Mouse (Mus musculus) c-Kit-positive CD71-negative TER-119-negative erythroid progenitor cells, embryonic 14.5 days (primary cell): ENCODE data around the gene Rpl35a.
"Not testable (repeated sequence)": the region's sequence is repeated elsewhere in the genome, so short reads cannot be mapped to it uniquely, and the experiment has no call there.

Experiments
- DNase-seq: peaks from one replicate; pipeline ENCODE4 v3.0.0-alpha.2; 2013; ENCODE audit warnings: low read depth

Rpl35a gene

DNA sequence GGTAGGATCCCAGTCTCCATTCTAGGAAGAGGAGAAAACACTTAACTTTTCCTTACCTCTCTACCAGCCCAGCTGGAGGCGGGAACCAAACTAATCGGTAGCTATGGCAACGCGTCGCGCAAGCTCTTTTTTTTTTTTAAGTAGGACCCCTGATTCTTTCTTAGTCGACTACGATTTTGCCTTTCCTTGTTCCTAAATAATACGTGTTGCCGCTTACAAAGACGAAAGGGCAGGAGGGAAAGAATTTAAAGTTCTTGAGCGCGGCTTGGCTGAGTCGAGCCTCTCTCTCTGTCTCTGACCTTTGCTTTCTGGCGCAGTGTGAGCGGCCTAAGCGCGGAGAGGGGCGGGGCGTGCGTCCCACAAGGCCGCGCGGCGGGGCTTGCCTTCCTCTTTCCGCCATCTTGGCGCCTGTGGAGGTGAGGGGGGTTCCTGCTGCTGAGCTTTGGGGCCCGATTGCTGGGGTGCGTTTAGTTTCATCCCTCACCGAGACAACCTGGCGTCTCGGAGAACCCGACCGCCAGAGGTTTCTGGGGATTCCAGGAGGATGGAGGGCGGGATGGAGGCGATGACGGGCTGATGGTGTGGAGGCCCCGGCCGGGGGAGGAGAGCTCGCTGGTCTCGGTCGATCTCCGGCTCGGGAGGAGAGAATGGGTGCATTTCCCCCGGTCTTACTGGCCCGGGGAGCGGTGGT is at the start of gene Rpl35a, which contains the start of gene Iqcg:
TSS of gene Rpl35a (plus strand) at position 359 of the 691 bp plus-strand sequence.
TSS of gene Iqcg (minus strand) at position 124 of the 691 bp plus-strand sequence.
- peak; percentile 71 for DNase-seq

DNA sequence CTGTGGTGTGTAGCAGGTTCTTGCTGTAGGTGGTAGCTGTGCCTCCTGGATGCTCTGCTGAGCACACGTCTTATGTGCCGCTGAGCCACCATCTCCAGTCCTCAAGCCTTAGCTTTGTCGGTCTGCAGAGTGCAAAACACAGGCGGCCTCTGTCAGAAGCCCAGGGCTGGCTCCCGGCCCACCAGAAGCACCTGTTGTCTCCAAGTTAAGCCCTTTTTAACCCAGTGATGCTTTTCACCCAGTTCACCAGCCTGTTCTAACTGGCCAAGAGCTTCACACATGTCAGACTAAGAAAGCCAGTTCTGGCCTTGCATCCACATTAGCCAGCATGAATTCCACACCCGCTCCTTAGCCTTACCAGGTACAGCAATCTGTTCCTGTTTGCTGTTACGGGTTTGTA is 49.4 kb upstream of the Rpl35a start:
- no peak for DNase-seq

DNA sequence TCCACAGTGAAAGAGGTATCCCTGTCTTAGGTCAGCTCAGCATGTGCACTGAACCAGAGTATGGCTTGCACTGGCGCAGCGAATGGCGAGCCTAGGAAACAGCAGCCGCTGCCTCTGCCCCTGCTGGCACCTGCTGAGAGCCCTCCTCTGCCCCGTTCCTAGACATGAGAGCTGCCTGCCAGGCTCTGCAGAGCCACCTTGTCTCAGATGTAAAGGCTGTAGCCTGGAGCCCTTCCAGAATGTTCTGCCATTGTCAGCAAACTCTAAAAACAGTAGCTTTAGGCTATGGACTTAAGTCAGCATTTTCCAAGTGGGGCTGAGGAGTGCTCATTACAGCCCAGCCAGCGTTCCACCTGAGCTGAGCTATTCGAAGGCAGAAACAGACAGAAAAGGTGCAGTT is 48.8 kb upstream of the Rpl35a start:
- no peak for DNase-seq

DNA sequence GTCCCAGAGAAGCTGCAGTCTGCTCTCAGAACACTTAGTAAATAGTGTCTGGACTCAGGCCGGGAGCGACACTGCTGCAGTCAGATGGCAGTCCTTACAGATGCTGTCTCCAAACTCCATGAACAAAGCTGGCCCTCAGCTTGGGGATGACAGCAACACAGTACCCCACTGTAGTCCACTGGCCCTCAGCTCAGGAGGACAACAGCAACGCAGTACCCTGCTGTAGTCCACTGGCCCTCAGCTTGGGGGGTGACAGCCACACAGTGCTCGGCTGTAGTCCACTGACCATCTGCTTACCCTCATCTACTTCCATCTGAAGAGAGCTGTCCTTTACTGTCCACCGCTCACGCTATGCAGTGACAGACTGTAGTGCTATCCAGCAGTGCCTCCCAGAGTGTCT is 46.1 kb upstream of the Rpl35a start:
- no peak for DNase-seq

DNA sequence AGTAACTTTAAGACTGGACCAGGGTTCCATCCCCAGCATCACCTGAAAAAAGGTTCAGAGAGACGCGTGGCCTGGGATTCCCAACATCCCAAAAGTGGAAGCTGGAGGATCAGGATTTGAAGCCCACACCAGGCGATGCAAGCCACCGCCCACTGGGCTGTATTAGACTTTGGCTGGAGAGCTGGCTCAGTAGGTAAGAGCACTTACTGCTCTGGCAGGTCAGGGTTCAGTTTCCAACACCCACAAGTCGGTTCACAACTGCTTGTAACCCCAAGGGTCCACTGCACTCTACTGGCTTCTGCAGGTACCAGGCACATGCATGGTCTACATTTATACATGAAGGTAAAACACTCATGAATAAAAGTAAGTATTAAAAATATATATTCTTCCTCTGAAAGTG is 42.5 kb upstream of the Rpl35a start:
- DNase-seq, result no peak

GRCm38 (mm10) chr16:33014921-33015320 is 41.3 kb upstream of the Rpl35a start:
- no peak for DNase-seq

DNA sequence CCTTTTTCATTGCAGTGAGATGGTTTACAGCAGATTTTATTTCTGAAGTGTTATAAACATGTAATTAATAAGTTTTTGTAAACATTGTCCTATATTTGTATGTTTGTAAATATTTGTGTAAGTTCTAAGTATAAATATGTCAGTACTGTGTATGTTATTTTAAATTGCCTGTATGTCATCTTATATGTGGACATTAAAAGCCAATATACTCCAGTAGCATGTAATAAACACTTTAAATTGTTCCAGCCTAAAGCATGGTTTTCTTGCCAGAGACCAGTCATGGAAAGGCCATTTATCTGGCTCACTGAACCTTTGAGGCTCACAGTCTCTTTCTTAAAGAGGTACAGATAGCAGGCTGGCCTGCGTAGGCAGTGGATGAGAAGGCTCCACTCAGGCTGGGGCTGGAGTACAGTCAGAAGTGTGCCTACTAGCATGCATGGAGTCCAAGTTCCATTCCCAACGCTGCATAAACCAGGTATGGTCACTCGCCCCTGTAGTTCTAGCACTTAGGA is 40.8 kb upstream of the Rpl35a start:
- DNase-seq, result no peak

GRCm38 (mm10) chr16:33015986-33016385 is 40.3 kb upstream of the Rpl35a start:
- no peak for DNase-seq

GRCm38 (mm10) chr16:33017677-33018349 is 38.4 kb upstream of the Rpl35a start:
- no peak for DNase-seq

DNA sequence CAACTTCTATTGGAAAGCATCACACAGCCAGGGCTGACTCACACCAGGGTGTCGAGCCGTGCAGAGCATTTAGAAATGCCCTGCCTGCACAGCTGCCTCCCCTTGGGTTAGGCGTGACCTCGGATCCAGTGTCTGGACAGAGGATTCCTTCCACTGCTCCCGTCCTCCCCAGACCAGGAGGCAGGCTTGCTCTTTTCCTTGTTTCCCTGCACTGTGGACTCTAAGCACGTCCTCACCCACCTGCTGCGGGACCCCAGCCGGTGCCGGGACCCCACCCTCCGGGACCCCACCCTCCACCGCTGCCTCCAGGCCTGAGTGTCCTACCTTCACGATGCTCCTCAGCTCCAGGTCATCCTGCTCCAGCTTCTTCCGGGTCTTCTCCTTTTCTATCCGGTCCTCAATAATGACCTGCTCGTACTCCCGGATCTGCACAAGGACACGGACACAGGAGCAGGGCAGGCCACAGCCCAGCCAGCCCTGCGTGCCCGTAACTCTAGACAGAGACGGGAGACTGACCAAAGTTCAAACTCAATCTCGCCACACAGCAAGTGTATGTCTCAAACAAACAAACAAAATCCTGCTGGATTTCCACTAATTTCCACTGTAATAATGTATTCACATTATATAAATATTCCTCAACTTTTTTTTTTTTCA is 37.0 kb upstream of the Rpl35a start:
- DNase-seq, result no peak

DNA sequence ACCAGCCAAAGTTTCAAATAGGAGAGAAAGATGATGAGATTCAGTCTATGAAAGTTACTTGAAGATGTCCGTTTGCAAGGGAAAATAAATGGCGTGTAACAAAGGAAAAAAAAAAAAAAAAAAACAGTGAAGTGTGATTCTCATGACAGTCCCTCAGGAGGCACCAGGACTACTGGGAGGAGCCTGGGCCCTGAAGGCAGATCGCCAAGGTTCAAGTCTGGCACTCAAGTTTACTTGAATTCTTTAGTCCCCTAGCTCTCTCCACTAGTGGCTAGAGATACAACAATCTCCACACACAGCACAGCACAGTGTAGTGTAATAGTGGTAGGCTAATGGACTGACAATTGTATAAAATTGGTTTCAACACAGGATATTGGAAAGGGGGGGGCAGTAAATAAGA is 34.9 kb upstream of the Rpl35a start:
- no peak for DNase-seq

GRCm38 (mm10) chr16:33023750-33024149 is 32.5 kb upstream of the Rpl35a start:
- DNase-seq, result peak; percentile 85

DNA sequence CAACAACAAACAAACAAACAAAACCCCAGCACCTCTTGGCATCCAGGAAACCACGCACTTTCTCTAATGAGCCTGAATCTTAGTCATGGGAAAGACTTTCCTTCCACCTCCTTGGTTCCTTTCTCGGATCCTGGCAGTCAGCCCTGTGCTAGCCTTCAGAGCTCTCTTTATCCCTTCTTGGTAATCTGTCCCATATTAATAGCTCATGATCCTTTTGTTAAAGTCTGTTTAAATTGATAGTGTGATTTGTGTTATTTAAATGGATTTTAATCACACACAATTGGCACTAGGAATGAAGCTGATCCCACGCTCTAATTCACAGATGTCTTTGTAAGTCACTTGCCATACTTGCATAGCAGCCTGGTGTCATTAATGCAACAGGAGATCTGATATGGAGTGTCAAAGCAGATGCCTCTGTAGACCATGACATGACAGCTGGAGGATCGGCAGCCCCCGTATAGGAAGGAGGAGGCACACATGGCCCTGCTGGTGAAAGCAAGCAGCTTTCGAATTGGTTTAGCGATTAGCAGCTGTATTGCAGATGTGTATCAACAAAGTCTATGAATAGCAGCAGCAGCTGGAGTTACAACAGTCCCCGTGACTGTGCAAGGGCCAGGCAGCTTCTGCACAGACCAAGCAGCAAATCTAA is 31.7 kb upstream of the Rpl35a start:
- DNase-seq, result no peak

GRCm38 (mm10) chr16:33026357-33026756 is 29.9 kb upstream of the Rpl35a start:
- DNase-seq, result no peak

GRCm38 (mm10) chr16:33036006-33036405 is 20.2 kb upstream of the Rpl35a start:
- DNase-seq, result no peak

DNA sequence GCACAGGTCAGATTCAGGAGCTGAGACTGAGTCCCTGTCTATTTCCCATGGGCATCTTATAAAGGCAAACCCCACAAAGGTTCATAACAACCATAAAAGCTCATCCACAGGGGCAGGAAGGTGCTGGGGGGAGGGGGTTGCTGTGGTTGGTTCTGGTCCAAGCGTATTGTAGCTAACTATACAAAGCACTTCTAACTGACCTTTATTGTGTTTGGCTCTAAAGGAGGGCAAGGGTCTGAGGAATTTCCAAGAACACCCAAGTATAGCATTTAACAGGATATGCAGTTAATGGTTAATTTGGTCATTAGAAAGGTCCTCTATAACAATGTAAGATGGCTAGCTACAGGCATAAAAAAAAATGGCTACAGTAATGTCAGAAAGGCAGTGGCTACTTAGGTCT is 13.6 kb upstream of the Rpl35a start:
- no peak for DNase-seq

DNA sequence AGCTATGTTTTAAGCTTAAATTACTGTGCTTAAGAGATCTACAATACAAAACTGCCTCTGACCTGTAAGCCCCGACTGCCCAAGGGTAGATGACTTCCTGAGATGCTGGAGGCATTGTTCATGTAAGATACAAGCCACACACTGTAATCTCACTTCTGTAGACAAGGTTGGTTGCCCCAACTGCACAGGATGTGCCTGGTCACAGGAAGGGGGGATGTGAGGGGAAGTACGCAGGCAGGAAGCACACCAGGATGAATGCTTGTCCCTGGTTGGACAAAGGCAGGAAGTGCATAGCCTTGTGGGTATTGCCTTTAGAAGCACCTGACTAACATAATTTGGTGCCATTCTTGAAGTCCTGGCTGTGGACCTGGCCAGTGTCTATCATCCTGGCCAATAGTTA is 13.0 kb upstream of the Rpl35a start:
- no peak for DNase-seq

GRCm38 (mm10) chr16:33048004-33048403 is 8.2 kb upstream of the Rpl35a start:
- no peak for DNase-seq

DNA sequence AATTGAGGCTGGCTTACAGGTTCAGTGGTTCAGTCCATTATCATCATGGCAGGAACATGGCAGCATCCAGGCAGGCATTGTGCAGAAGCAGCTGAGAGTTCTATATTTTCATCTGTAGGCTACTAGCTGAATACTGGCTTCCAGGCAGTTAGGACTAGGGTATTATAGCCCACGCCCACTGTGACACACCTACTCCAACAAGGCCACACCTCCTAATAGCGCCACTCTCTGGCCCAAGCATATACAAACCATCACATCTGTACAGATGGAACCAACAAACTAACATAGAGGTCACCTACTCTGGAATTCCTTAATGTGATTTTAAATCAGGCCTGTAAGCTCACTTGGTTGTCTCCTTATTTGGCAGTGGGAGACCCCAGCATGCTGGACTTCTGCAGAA is 7.6 kb upstream of the Rpl35a start:
- no peak for DNase-seq

- DNase-seq, result no peak
These were observed 6.4 kb upstream of the Rpl35a start for GRCm38 (mm10) chr16:33049809-33050208.

GRCm38 (mm10) chr16:33053141-33053540 is 3.1 kb upstream of the Rpl35a start:
- no peak for DNase-seq

- DNase-seq, result not testable (repeated sequence)
These were observed 1.3 kb upstream of the Rpl35a start for GRCm38 (mm10) chr16:33054927-33055326.
